Mouse (Mus musculus) large intestine, adult 2 months (tissue): ENCODE results near the gene Rab37. TPM values are rescaled to one million over a fixed set of nuclear protein-coding genes. Genes with fewer than 3 reads are reported as not detected.

Experiments
- DNase-seq: peaks from one replicate; pipeline ENCODE4 v3.0.0-alpha.2; 2012; ENCODE audit warnings: low read depth, low spot score
- WGBS: fragments of 180-500 bp; shearing (Covaris S2); methylation state at CpG from one replicate; pipeline ENCODE4 v1.1.7; 2018; 5-methylcytosine and 5-hydroxymethylcytosine counted together
- polyA plus RNA-seq: library from polyadenylated mRNA; depleted of rRNA; stranded (reverse); fragments of >200 nt; gene quantifications from 2 replicates; pipeline ENCODE4 v1.2.3, GENCODE M21; 2012

Rab37 gene
- polyA plus RNA-seq, 1 experiment = 3.5 TPM

- no peak for DNase-seq
- 20% methylated on average over 12 of the region's 12 CpGs for WGBS
Measured at GRCm38 (mm10) chr11:115181913-115182638, 90.8 kb downstream of the Rab37 start.

GRCm38 (mm10) chr11:115184973-115185372, 93.7 kb downstream of the Rab37 start:
- no peak for DNase-seq
- WGBS = 48% methylated on average over 4 of the region's 4 CpGs

GRCm38 (mm10) chr11:115187224-115187639, 96.0 kb downstream of the Rab37 start, which contains the start of gene Tmem104:
TSS of gene Tmem104 (plus strand) at chr11:115187487.
- WGBS = under 1% methylated on average over 39 of the region's 39 CpGs
- no peak for DNase-seq

- DNase-seq = no peak
Measured at GRCm38 (mm10) chr11:115187693-115188092, 96.5 kb downstream of the Rab37 start, which contains the start of gene Nat9. TSS of gene Nat9 (minus strand) at chr11:115187859.

GRCm38 (mm10) chr11:115188539-115189231, 97.5 kb downstream of the Rab37 start:
- DNase-seq = no peak
- WGBS = 82% methylated on average over 13 of the region's 13 CpGs

More at GRCm38 (mm10) chr11:115187693-115188092, 96.5 kb downstream of the Rab37 start, which contains the start of gene Nat9:
- 7% methylated on average over 12 of the region's 12 CpGs for WGBS

GRCm38 (mm10) chr11:115189304-115189703, 98.1 kb downstream of the Rab37 start:
- DNase-seq = no peak
- 89% methylated on average over 6 of the region's 6 CpGs for WGBS

GRCm38 (mm10) chr11:115192180-115192579, 100.9 kb downstream of the Rab37 start:
- 51% methylated on average over 9 of the region's 9 CpGs for WGBS
- no peak for DNase-seq

- no peak for DNase-seq
- WGBS = 85% methylated on average over 6 of the region's 6 CpGs
Measured at GRCm38 (mm10) chr11:115194693-115195092, 103.5 kb downstream of the Rab37 start.

GRCm38 (mm10) chr11:115195933-115196332, 104.7 kb downstream of the Rab37 start:
- WGBS = 76% methylated on average over 5 of the region's 5 CpGs

GRCm38 (mm10) chr11:115197558-115197957, 106.3 kb downstream of the Rab37 start:
- WGBS = 87% methylated on average over 8 of the region's 8 CpGs

More at GRCm38 (mm10) chr11:115195933-115196332, 104.7 kb downstream of the Rab37 start:
- no peak for DNase-seq

GRCm38 (mm10) chr11:115198932-115199384, 107.7 kb downstream of the Rab37 start:
- DNase-seq = no peak
- WGBS = 65% methylated on average over 12 of the region's 12 CpGs

More at GRCm38 (mm10) chr11:115197558-115197957, 106.3 kb downstream of the Rab37 start:
- DNase-seq = no peak

GRCm38 (mm10) chr11:115200520-115200919, 109.3 kb downstream of the Rab37 start:
- no peak for DNase-seq
- WGBS = 92% methylated on average over 4 of the region's 4 CpGs

GRCm38 (mm10) chr11:115202316-115202715, 111.1 kb downstream of the Rab37 start:
- WGBS = 19% methylated on average over 12 of the region's 12 CpGs
- no peak for DNase-seq

GRCm38 (mm10) chr11:115202756-115203155, 111.5 kb downstream of the Rab37 start:
- 95% methylated on average over 9 of the region's 9 CpGs for WGBS
- DNase-seq = no peak

GRCm38 (mm10) chr11:115208126-115208525, 116.9 kb downstream of the Rab37 start:
- 90% methylated on average over 12 of the region's 12 CpGs for WGBS
- no peak for DNase-seq

- WGBS = 88% methylated on average over 25 of the region's 25 CpGs
- DNase-seq = no peak
Measured at GRCm38 (mm10) chr11:115208776-115209732, 117.8 kb downstream of the Rab37 start.

- 94% methylated on average over 7 of the region's 7 CpGs for WGBS
- DNase-seq = no peak
Measured at GRCm38 (mm10) chr11:115209958-115210357, 118.7 kb downstream of the Rab37 start.
